8 mouse cellular contexts compared by ENCODE assay signal in genomic region chr4:120380811-120381391, GRCm38 (mm10). TPM values are rescaled to one million over a fixed set of nuclear protein-coding genes. Genes with fewer than 3 reads are reported as not detected.
A peak's percentile ranks its signal among the peaks of the same experiment; 100 is the strongest.
DNase-seq lines count a peak whose midpoint lies in the region; ATAC-seq lines count a peak whose summit lies in the region.

No protein-coding gene starts in this region.

- H3K9ac ChIP-seq in hindbrain, embryonic 14.5 days, result no peak overlapping the region

- WGBS in hindbrain, embryonic 14.5 days, result 18% methylated on average over 7 of the region's 7 CpGs

- DNase-seq in NIH3T3 (ENCODE audit: low read depth), result peak; percentile 100
- peak; percentile 51 to 73 for DNase-seq in cerebellum, postnatal 36 days
- DNase-seq in gastrocnemius, adult 18-20 months (ENCODE audit: low spot score), result peak; percentile 92
- peak; percentile 96 for DNase-seq in hindbrain, embryonic 14.5 days (ENCODE audit: low spot score)
- DNase-seq in layer of hippocampus, postnatal 25 days (ENCODE audit: extremely low spot score in 1 of 2, low spot score in 1 of 2), result peak; percentile 39 to 50
- peak; percentile 74 for DNase-seq in lung, postnatal 14 days
- DNase-seq in retina, embryonic 14.5 days (ENCODE audit: low spot score), result peak; percentile 95
- DNase-seq in urinary bladder, postnatal 4 days (ENCODE audit: low spot score in 2 of 2), result peak; percentile 68 to 72

- H3K4me3 ChIP-seq in hindbrain, embryonic 14.5 days (replicated peaks; ENCODE audit: low read length), result no peak overlapping the region

- H3K27me3 ChIP-seq in hindbrain, embryonic 14.5 days (ENCODE audit: control insufficient read depth, insufficient read depth, low read length), result no peaks in the 10 kb centered on the region

- no peaks in the 10 kb centered on the region for H3K36me3 ChIP-seq in hindbrain, embryonic 14.5 days (replicated peaks; ENCODE audit: control insufficient read depth, insufficient read depth)

- H3K4me1 ChIP-seq in hindbrain, embryonic 14.5 days (replicated peaks; ENCODE audit: control insufficient read depth, insufficient read depth, low read length), result no peaks in the 10 kb centered on the region

- no peak overlapping the region for H3K4me2 ChIP-seq in hindbrain, embryonic 14.5 days (replicated peaks)

- H3K27ac ChIP-seq in hindbrain, embryonic 14.5 days, result no peak overlapping the region

- ATAC-seq in hindbrain, embryonic 14.5 days (ENCODE audit: low FRiP score), result peak; percentile 83; the same call in 1 of the 2 replicates

- H3K9me3 ChIP-seq in hindbrain, embryonic 14.5 days (ENCODE audit: control insufficient read depth, low read length), result no peaks in the 10 kb centered on the region

RNA-seq across cellular contexts. Expression of gene Scmh1, which starts 24.2 kb away (rescaled TPM):
- 10 to 100 TPM; 43.5 to 46.9 TPM for total RNA-seq in gastrocnemius, adult 18-20 months (2021)
- polyA plus RNA-seq in hindbrain, embryonic 14.5 days (2014; fragmentation: Nextera tagmentation; extraction: Ambion mirVana), result 73.3 and 76.8 TPM in 2 replicates
- 100 to 1,000 TPM in 1 of 2 experiments, 10 to 100 TPM in 1; 92.6 to 106 TPM for total RNA-seq in layer of hippocampus, postnatal 25 days (2021)

Comparison
In these comparisons a context has a peak if more than half of its experiments do, and no peak if none do; other contexts are left out.
1. DNase-seq: peak in every context shown above with its lines; median percentile 100 in NIH3T3; 96 in hindbrain, embryonic 14.5 days; 95 in retina, embryonic 14.5 days; 92 in gastrocnemius, adult 18-20 months; 74 in lung, postnatal 14 days; 70 in urinary bladder, postnatal 4 days; 62 in cerebellum, postnatal 36 days; 44 in layer of hippocampus, postnatal 25 days.